Mouse (Mus musculus): Measurements from ENCODE around the gene 2310034G01Rik. TPM values are rescaled to one million over a fixed set of nuclear protein-coding genes. Genes with fewer than 3 reads are reported as not detected.
A peak's percentile ranks its signal among the peaks of the same experiment; 100 is the strongest.

2310034G01Rik gene
- polyA plus RNA-seq, 2 experiments from 2014 or later: not detected

DNA sequence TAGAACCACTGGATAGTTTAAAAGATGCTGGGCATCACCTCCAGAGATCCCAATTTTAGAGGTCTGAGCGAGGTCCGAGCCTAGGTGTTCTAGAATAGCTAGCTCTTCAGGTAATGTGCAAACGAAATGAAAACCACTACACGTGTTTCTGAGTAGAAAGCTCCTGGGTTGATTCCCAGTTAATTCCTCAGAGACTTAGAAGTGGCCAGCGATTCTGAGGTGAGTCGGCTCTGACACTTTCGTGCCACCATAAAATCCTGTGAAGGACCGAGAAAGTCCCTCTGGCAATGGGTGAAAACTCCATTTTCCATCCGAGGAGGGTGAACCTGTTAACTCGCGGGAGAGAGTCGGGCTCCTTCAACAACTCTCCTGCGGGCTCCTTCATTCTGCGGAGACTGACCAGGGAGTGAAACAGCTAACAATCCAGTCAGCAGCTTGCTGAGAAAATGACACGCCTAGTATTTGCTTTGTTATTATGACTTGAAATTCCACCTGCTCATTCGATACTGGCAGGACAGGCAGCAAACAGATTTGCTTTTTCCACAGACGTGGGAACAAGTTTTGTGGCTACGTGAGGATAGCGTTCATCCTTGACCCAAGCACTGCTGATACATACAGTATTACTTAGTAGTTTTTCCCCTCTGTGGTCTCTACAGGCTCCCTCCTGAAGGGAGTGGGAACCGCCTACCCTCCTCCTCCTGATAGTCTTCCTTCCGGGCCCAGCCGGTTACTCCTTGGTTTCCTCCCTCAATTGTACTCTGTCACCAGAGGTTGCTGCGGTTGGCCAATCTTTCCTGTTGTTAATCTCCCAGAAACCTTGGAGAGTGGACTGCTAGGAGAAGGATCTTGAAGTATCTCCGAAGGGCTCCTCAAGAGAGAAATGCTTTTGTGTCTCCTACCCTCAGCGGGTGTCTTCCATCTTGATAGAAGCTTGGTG is 7.5 kb upstream of the 2310034G01Rik start:
- ATAC-seq: no peak

DNA sequence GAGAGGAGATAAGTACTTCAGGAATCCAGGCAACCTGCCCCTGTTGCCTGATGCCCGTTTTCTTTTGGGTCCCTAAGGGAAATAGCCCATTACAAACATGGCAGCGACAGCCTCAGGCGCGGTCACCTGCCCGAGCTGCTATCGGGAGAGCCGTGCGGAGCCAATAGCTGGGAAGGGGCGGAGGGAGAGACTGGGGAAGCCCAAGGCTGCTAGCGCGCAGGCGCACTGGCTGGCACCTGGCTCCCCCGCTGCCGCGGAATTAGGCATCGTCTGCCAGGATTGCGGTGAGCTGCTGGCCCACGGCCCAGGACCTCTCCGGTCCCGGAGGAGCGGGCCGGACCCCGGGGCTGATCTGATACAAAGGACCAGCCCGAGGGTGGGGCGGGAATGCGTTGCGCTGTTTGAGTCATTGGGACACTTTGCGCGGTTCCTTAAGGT is 6.6 kb upstream of the 2310034G01Rik start:
- ATAC-seq: peak; percentile 83

DNA sequence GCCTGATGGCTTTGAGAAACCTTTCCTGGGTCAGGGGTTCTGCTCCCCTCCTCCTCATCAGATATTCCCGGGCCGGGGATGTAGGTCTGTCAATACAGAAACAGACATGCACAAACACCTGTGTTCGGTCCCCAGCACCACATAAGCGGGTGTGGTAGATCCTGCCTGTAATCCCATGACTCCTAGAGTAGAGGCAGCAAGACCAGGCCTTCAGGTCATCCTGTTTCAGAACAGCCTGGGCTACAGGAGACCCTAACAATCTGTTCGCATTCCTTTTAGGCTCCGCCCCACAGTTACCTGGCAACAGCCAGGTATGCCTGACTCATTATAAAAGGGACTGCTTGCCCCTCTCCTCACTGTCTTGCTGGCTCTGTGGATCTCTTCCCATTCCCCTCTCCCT is 552 bp downstream of the 2310034G01Rik start:
- ATAC-seq: no peak

DNA sequence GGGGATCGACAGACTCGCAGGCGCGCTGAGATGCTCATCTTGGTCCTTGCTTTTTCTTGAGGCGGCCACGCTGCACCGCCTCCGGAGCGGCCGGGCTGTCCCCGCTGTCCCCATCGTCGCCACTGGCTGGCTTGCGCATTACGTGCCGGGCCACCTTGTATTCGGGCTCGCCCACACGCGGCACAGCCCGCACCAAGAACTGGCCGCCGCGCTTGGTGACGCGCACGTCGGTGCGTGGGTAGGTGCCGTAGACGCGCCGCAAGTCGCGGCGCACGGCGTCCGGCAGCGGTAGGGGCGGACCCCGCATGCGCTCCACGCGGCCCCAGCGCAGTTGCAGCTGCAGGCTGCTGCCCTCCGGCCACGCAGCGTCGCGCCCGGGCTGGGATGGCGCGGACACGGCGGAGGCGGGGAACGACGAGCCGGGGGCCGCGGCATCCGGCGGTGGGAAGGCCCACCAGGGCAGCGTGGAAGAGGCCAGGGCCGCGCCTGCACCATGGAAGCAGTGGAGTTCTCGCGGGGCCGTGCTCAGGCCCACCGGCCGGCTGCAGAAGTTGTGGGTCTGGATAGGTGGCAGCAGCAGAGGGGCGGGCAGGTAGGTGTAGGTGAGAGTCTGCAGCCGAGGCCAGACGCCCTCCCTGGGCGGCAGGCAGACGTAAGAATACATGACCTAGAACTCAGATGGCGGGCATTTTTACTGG is 1.2 kb downstream of the 2310034G01Rik start:
- ATAC-seq: peak; percentile 89

DNA sequence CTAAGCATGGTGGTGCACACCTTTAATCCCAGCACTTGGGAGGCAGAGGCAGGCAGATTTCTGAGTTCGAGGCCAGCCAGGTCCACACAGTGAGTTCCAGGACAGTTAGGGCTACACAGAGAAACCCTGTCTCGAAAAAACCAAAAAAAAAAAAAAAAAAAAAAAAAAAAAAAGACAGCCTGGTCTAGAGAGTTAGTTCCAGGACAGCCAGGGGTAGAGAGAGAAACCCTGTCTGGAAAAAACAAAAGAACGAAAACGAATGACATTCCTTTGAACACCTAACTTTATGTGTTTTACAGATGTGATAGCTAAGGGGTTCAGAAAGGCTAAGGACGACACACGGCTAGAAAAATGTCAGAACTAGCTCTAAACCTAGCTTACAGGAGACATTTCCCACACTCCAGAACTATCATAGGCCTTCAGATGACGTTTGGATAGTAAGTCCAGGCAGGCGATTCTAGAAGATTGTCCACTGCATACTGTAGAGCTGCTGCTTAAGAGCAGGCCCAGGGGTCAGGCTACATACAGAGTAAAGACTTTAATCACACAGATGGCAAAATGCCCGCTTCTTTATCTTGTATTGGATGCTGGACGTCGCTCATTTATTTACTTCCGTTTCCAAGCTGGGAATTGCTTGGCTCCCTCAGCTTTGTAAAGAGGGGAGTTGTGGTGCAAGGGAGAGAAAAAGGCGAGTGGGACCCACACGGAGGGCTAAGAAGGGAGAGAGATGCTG is 2.0 kb downstream of the 2310034G01Rik start:
- ATAC-seq: peak; percentile 5

- no peak for ATAC-seq
Measured at GRCm38 (mm10) chr19:46347146-46347545, 3.0 kb downstream of the 2310034G01Rik start.

GRCm38 (mm10) chr19:46344710-46345419 is 5.2 kb downstream of the 2310034G01Rik start:
- ATAC-seq: no peak

DNA sequence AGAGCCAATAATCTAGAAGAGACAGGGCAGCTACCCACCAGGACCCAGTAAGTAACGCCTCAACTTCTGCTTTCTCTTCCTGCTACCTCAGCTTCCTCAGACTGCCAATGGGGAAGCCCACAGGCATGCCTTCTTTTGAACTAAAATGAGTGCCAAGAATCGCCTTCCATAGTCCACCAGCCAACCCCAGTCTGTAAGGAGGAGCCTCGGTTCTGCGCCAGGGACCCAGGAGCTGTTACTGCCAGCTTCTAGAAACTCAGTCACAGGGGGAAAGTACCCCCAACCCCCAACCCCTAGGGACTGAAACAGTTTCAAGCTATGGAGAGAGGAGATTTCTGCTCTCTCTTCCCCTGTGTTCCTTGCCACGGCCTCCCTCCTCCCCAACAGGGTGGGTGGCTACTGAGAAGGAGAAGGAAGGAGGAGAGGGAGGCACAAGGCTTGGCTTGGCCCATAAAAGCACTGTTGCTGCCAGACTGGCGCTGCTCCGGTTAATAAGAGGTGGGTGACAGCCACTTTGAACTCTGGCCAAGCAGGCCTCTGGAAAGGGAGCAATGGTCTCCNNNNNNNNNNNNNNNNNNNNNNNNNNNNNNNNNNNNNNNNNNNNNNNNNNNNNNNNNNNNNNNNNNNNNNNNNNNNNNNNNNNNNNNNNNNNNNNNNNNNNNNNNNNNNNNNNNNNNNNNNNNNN is 10.7 kb downstream of the 2310034G01Rik start:
- ATAC-seq: no peak

DNA sequence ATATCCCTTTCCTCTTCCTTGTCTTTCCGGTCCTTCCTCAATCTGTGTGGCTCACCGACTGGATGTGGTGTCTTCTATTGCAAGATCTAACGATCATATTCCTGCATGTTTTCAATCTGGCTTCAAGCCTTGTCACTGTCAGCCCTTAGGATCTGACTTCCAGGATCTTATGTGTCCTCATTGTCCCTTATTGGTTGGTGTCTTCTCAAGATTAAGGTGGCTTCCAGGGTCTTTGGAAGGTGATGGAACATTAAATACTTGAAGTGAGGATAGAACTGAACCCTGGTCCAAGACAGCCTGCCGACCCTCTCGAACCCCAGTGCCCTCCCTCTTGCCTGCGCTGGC is 11.2 kb downstream of the 2310034G01Rik start:
- ATAC-seq: peak; percentile 12

DNA sequence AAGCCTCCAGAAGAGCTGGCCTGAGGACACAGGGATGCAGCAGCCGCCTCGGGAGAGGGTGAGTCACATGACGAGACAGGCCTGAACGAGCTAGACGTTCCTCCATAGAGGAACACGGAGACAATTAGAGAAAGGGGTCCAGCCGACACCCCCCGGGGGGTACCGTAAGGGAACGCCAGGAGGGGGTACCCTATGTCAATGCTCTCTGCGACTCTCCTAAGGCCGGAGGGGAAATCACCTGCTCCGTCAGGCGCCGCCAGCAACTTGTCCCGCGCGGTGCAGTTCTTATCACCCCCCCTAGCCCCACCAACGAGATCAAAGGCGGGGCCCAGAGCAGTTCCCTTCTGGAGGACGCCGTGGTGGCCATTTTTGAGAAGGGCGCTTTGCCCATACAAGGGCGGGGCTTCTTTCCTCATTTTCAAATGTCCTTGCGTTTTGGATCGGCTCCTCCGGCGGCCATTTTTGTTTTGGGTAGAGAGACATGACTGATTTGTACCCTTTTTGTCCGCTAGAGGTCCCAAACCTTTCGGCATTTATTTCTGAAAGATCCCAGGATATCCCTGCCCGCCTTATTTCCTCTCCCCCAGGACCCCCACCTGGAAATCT is 11.7 kb downstream of the 2310034G01Rik start, which contains the start of gene Cuedc2:
Gene Cuedc2 (minus strand): TSS at position 372 of the 606 bp plus-strand sequence.
- peak; percentile 89 for ATAC-seq

DNA sequence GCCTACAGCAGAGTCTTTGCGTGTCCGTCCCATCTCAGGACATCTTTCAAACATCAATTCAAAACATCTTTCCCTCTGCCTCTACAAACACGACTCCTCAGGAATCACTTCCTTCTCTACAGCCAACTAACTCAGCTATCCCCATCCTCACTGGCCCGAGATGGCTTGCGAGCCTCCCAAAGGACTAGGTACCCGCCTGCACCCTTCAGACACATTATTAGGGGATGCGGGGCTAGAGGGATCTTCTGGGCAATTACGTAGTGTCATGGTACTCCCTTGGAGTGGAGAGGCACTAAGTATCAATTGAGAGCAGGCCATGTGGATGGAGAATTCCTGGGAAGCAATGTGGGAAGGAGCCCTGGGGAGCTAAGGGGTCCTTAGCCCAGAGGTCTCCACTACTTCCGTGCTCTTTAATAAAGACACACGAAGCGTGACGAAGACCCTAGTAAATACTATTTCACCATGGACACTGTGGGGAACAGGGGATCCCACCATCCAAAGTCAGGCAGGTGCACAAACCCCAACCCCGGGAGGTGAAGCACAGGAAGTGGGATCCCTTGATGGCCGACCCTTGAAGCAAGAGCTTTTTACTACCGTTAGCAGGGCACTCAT is 12.3 kb downstream of the 2310034G01Rik start:
- ATAC-seq: peak; percentile 16

DNA sequence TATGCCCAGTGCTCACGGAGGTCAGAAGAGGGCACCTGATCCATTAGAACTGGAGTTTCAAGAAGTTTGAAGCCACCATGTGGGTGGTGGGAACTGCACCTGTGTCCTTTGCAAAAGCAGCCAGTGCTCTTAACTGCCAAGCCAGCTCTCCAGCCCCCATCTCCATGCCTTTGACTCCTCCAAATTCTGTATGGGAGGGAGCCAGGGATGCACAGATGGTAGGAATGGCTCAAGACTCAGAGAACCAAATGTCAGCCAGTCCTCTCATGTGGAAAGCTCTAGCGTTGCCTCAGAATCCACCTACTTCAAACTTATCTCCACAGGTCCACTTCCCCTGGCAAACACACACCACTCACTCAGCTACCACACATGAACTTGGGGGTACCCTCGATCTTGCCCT is 16.2 kb downstream of the 2310034G01Rik start:
- no peak for ATAC-seq

DNA sequence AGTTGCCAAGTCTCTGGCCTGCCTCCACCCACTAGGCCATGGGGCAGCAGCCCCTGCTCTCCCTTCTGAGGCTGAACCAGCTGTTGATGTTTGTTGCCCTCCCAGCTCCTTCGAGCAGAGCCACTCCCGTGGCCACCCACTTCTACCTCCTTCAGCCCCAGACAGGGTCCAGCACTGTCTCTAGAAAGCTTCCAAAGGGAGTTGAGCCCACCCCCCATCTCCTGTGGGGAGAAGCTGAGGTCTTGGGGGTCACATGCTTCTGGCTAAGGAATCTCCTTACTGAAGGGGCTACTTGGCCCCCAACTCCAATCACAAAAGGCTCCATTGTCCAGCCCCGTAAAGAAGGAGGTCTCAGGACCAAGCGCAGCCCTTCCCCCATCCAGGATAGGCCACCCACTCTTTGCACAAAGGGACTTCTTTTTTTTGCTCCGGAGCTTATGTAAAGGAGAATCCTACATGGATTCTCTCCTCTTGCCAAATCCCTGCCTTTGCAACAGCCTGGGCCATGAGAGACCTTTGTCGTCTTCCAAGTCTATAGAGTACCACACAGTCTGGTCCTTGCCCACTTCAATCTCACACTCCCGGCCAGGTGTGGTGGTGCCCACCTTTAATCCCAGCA is 17.3 kb downstream of the 2310034G01Rik start:
- ATAC-seq: no peak

GRCm38 (mm10) chr19:46331936-46332335 is 18.2 kb downstream of the 2310034G01Rik start:
- no peak for ATAC-seq

- ATAC-seq: no peak
Measured at GRCm38 (mm10) chr19:46331326-46331725, 18.8 kb downstream of the 2310034G01Rik start.

DNA sequence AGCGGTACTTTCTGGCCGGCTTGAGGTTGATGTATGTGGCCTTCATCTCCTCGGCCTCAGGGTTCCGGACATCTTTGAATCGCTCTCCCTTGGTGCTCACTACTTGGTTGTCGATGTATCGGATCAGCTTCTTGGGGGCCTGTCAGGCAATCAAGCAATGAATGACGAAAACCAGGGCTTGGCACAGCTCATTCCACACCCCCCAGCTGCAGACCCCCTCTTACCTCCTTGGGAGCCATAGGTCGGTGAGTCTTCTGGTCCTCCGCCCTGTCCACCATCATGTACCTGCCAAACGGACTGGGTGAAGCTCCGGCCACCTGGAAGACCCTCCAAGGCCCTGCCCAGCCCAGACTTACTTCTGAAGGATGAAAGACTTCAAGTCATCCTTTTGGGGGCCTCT is 19.4 kb downstream of the 2310034G01Rik start:
- ATAC-seq: no peak

- no peak for ATAC-seq
Measured at GRCm38 (mm10) chr19:46329951-46330350, 20.2 kb downstream of the 2310034G01Rik start.

GRCm38 (mm10) chr19:46329031-46329641 is 21.0 kb downstream of the 2310034G01Rik start:
- peak; percentile 16 for ATAC-seq

DNA sequence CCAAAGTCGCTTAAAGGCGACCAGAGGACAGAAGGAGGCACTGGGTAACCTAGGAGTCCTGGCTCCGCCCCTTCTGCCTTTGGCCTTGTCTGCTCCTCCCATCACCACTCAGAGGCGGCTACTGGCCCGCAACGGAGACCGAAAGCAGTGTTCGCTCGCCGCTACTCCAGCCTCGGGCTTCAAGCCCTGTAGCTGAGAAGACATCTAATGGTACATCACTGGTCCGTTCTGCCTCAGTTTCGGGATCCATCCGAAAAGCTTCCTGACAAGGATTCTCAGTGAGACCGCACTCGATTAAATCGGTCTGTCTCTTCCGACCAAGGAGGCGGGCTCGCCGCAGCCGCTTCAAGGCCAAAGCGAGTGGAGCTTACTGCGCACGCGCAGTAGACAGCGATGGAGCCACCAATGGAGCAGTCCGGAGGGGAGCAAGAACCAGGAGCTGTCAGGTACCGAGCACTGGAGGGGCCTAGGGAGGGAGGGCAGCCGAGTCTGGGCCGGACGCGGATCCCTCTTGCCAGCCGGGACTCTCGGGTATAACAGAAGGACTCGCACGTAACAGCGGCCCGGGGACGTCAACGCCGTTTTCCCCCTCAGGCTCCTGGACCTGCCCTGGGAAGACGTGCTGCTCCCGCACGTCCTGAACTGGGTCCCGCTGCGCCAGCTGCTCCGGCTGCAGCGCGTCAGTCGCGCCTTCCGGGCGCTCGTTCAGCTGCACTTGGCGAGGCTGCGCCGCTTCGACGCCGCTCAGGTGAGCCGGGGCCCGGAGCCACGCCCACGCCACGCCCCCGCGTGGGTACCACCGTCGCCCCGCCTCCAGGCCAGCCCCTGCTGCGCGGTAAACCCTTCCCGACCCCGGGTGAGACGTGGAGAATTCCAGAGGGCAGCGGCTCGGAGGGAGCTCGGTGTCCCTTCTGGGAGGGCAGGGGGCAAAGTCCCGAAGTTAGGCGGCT is 21.7 kb downstream of the 2310034G01Rik start, which contains the start of gene Fbxl15:
Gene Fbxl15 (plus strand): TSS at position 104 of the 950 bp plus-strand sequence.
- peak; percentile 75 for ATAC-seq

All from activated CD4-positive, CD25-positive, alpha-beta regulatory T cell, adult 4 months (primary cell).